Mouse (Mus musculus) liver, embryonic 14.5 days (tissue): ENCODE measurements around the gene Calm3. TPM values are rescaled to one million over a fixed set of nuclear protein-coding genes. Genes with fewer than 3 reads are reported as not detected.
"Not testable (repeated sequence)": the region's sequence is repeated elsewhere in the genome, so short reads cannot be mapped to it uniquely, and the experiment has no call there.

Experiments used
- ATAC-seq: fragments of 200-750 bp; cut with Nextera tagmentation; 2 replicates; pipeline ENCODE4 v1.8.0; 2017; ENCODE audit warnings: moderate number of reproducible peaks, mild to moderate bottlenecking, moderate library complexity; ENCODE audit not compliant: insufficient read depth
- DNase-seq, 3 experiments: peaks; one replicate each; pipeline ENCODE4 v3.0.0-alpha.2; 2012 to 2013; ENCODE audit warnings: low read depth in 3 of 3, low spot score in 3 of 3
- H3K27ac ChIP-seq: fragments of 300-500 bp; sonication (generic); 2 replicates; pipeline ENCODE4 v1.5.1; 2014; ENCODE audit warnings: moderate library complexity, mild to moderate bottlenecking, control low read depth, inconsistent platforms
- H3K27me3 ChIP-seq: fragments of 300-500 bp; sonication (generic); 2 replicates; pipeline ENCODE4 v1.6.1; 2014; ENCODE audit warnings: mild to moderate bottlenecking, low read length, moderate library complexity; ENCODE audit not compliant: control insufficient read depth, insufficient read depth
- H3K36me3 ChIP-seq: fragments of 300-500 bp; sonication (generic); replicated peaks from 2 replicates; pipeline ENCODE4 v1.6.1; 2014; ENCODE audit warnings: low read depth; ENCODE audit not compliant: control insufficient read depth, insufficient read depth
- H3K4me1 ChIP-seq, 2 experiments: fragments of 200-500 bp in 1 of 2; fragments of 300-500 bp in 1 of 2; sonication (generic) in 1 of 2; replicated peaks; 2 replicates each; pipeline ENCODE4 v1.6.1; 2012 to 2014; ENCODE audit warnings: antibody characterized with exemption in 1 of 2, inconsistent platforms in 1 of 2, low read length in 1 of 2; ENCODE audit not compliant: control insufficient read depth in 2 of 2, insufficient read depth in 2 of 2
- H3K4me2 ChIP-seq: fragments of 300-500 bp; sonication (generic); 2 replicates; pipeline ENCODE4 v1.6.1; 2014; ENCODE audit warnings: low read depth, mild to moderate bottlenecking, control low read depth, moderate library complexity
- H3K4me3 ChIP-seq, 2 experiments: fragments of 200-500 bp in 1 of 2; fragments of 300-500 bp in 1 of 2; sonication (generic) in 1 of 2; 2 replicates each; pipeline ENCODE4 v1.5.1; 2012 to 2014; ENCODE audit warnings: low read depth in 2 of 2, low read length in 2 of 2, mild to moderate bottlenecking in 2 of 2, control low read depth in 1 of 2, inconsistent platforms in 1 of 2, moderate library complexity in 1 of 2; ENCODE audit not compliant: insufficient read depth in 1 of 2
- H3K9ac ChIP-seq: fragments of 300-500 bp; sonication (generic); replicated peaks from 2 replicates; pipeline ENCODE4 v1.6.1; 2014; ENCODE audit warnings: mild to moderate bottlenecking, control low read depth, moderate library complexity
- H3K9me3 ChIP-seq: fragments of 300-500 bp; sonication (generic); 2 replicates; pipeline ENCODE4 v1.6.1; 2016; ENCODE audit warnings: low read length, mixed read lengths; ENCODE audit not compliant: control insufficient read depth
- CTCF ChIP-seq: IDR thresholded peaks from 2 replicates; pipeline ENCODE4 v1.5.1; 2016; ENCODE audit warnings: antibody characterized with exemption, low read depth, control low read depth
- EP300 ChIP-seq: IDR thresholded peaks from 2 replicates; pipeline ENCODE4 v1.6.1; 2016; ENCODE audit warnings: antibody characterized with exemption, low read depth
- WGBS: fragments of 180-500 bp; shearing (Covaris S2); extraction: QIAGEN DNeasy Blood & Tissue Kit; methylation state at CpG from one replicate; pipeline ENCODE4 v1.1.7; 2014; ENCODE audit not compliant: insufficient replicate concordance; 5-methylcytosine and 5-hydroxymethylcytosine counted together
- polyA plus RNA-seq, 2 experiments: library from polyadenylated mRNA; depleted of rRNA in 1 of 2; stranded (reverse) in 1 of 2; unstranded in 1 of 2; fragments of >200 nt; fragmentation: Nextera tagmentation in 1 of 2; extraction: Ambion mirVana in 1 of 2; gene quantifications; 2 replicates each; pipeline versions ENCODE4 v1.2.1 to v1.2.3; 2012 to 2014

Gene Calm3
- polyA plus RNA-seq, 2 experiments, result 90.3 to 122 TPM

DNA sequence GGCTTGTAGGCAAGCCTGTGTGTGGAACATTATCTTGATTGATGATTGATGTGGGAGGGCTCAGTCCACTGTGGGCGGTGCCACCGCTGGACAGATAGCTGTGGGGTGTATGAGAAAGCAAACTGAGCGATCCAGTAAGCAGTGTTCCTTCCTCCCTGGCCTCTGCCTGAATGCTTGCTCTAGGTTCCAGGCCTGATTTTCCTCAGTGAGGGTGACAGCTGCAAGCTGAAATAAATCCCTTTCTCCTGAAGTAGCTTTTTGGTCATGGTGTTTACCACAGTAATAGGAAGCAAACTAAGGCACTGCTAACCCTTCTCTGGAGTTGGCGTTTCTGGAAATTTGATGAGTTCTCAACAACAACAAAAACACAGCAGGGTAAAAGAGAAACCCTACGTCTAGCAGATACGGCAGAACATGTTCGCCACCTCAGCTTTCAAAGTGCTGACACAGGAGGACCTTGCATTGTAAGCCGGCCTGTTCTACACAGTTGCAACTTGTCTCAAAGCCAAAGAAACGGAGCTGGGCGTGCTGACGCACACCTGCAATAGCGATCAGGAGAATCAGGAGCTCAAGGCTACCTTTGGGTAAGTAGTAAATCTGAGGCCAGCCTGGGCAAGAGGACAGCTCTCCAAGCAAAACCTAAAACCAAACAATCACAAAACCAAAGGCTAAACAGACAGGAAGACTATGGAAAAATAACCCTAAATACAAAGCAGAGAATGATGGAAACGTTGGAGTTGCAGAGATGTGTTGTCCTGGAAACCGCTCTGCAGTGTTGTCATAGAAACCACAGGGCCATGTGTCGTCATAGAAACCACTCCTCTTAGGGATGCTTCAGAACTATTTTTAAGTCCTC, 32.7 kb upstream of the Calm3 start:
- Histone ChIP-seq H3K9ac (no peak overlapping the region), H3K27me3 (0 out of 2 replicates have a peak, but pooled peaks cover 2% of the 10 kb centered on the region), H3K4me3 (no peak overlapping the region), H3K4me2 (no peak overlapping the region), H3K36me3 (no peaks in the 10 kb centered on the region), H3K4me1 (no peaks in the 10 kb centered on the region), H3K27ac (no peak overlapping the region), H3K9me3 (no peaks in the 10 kb centered on the region)
- no peak for DNase-seq
- ATAC-seq, result no peak
- TF ChIP-seq CTCF (no peak), EP300 (no peak)
- WGBS, result 61% methylated on average over 15 of the region's 15 CpGs

DNA sequence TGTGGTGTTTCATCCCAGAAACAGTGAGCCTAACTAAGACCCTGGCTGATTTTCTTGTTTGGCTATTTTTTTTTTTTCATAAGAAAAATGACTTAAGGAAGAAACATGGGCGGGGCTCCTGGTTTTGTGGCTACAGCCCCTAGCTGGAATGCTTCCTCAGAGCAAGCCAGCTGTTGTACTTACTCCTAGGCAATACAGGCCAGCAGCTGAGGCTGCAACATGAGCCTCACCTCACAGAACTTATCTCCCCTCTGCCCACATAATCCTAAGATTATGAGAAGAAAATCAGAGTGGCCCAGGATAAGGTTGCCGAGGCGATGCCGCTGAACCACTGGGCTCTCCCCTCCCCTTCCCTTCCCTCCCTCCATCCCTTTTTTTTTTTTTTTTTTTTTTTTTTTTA, 31.8 kb upstream of the Calm3 start:
- H3K27ac ChIP-seq, result no peak overlapping the region
- ATAC-seq (no peak), DNase-seq (no peak)
- no peak overlapping the region for H3K4me3 ChIP-seq
- H3K4me2 ChIP-seq, result no peak overlapping the region
- H3K27me3 ChIP-seq, result 0 out of 2 replicates have a peak, but pooled peaks cover 2% of the 10 kb centered on the region
- no peak overlapping the region for H3K9ac ChIP-seq
- no peak for TF ChIP-seq CTCF
- TF ChIP-seq EP300, result no peak
- H3K36me3 ChIP-seq, result no peaks in the 10 kb centered on the region
- WGBS, result 34% methylated on average over 4 of the region's 4 CpGs
- no peaks in the 10 kb centered on the region for H3K9me3 ChIP-seq
- 0 out of 4 replicates have a peak, but pooled peaks cover 0 to 2% of the 10 kb centered on the region in 2 experiments for H3K4me1 ChIP-seq

DNA sequence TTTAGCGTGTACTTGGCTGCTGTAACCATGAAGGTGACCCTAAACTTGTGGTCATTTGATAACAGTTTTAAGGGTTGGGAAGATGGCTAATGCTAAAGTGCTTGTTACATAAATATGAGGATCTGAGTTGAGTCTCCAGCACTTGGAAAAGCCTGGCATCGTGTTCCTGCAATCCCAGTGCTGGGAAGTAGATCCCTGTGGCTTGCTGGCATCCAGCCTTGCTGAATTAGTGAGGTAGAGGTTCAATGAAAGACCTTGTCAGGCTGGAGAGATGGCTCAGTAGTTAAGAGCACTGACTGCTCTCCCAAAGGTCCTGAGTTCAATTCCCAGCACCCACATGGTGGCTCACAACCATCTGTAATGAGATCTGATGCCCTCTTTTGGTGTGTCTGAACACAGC, 29.9 kb upstream of the Calm3 start:
- WGBS, result 36% methylated on average over 2 of the region's 2 CpGs
- H3K4me3 ChIP-seq, H3K36me3 ChIP-seq, ATAC-seq, H3K9ac ChIP-seq, H3K9me3 ChIP-seq, H3K4me1 ChIP-seq, DNase-seq, H3K27ac ChIP-seq, H3K4me2 ChIP-seq: not testable (repeated sequence)
- H3K27me3 ChIP-seq, result peaks cover 11% of the 10 kb centered on the region

DNA sequence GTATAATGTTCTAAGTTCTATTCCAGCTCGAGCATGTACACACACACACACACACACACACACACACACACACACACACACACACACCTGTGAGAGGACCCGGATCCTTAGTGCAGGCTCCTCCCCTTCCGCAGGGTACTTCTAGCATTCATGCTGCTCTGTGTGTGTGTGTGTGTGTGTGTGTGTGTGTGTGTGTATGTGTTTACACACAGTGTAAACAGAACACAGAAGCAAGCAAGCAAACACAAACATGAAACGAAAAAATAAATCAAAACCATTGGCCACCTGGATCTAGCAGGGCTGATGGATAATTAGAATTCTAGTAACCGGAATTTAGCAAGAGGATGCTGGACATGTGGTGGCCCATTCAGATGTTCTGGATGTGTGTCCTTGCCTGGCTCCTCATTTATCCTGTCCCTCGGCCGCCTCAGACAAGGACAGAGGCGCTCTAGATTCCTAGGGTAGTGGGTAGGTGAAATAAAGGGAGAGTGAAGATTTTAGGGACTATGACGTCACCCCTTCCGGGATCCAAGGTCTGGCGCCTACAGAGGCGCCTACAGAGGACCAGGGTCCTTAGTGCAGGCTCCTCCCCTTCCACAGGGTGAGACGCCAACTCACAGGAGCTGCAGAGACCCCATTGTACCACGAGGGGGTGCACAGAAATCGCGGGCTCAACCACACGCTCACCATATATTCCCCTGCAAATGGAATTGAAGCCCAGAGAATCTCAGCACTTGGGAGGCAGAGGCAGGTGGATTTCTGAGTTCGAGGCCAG, 27.1 kb upstream of the Calm3 start:
- H3K4me2 ChIP-seq, result no peak overlapping the region
- no peak overlapping the region for H3K9ac ChIP-seq
- H3K4me1 ChIP-seq, result 0 out of 4 replicates have a peak, but pooled peaks cover 0 to 2% of the 10 kb centered on the region in 2 experiments
- H3K9me3 ChIP-seq, result no peaks in the 10 kb centered on the region
- H3K27ac ChIP-seq, result no peak overlapping the region
- no peak overlapping the region for H3K4me3 ChIP-seq
- WGBS, result 23% methylated on average over 18 of the region's 18 CpGs
- ATAC-seq, result peak; percentile 67
- TF ChIP-seq CTCF (peak; percentile 83), EP300 (no peak)
- DNase-seq, result peak; percentile 45 to 61 (median 54)
- H3K36me3 ChIP-seq, result no peaks in the 10 kb centered on the region
- peaks cover 38% of the 10 kb centered on the region for H3K27me3 ChIP-seq
